Mouse (Mus musculus) embryonic stem cell, embryonic (primary cell): ENCODE measurements at regions not wholly inside any gene's neighbourhood (a gene's known extent, or its start where the extent isn't known, plus 50 kb on each side); places are given as distances from the start of the nearest gene placed in this dataset.

Experiments used
- CTCF ChIA-PET, 4 experiments: fragments of 300-600 bp in 2 of 4; fragments of 350-600 bp in 2 of 4; sonication (Branson Sonifier 250); formaldehyde crosslinking; loops; one replicate each; lab custom pipeline; 2022; ENCODE audit warnings: inconsistent platforms in 2 of 4; lab: Charles Lee
- POLR2A ChIA-PET, 4 experiments: fragments of 300-600 bp in 2 of 4; fragments of 350-600 bp in 2 of 4; sonication (Branson Sonifier 250); formaldehyde crosslinking; loops; one replicate each; lab custom pipeline; 2022; ENCODE audit warnings: antibody characterized with exemption in 4 of 4, inconsistent platforms in 1 of 4; lab: Charles Lee

- POLR2A ChIA-PET: no interaction called here
- CTCF ChIA-PET: interaction anchor here in 2 of 4 experiments (0.7 to 1.1 kb wide), 2 partner anchors 82 to 93 kb away, joined by 3 to 4 read pairs; no protein-coding TSS in a partner anchor
Observed at GRCm38 (mm10) chr12:12541076-12542070, 279.4 kb downstream of the Fam49a start.

- POLR2A ChIA-PET: no interaction called here
- CTCF ChIA-PET: interaction anchor here in 1 of 4 experiments (0.5 kb wide), 1 partner anchor 15 kb away, joined by 3 read pairs; no protein-coding TSS in a partner anchor
Observed at GRCm38 (mm10) chr12:12539291-12539690, 277.4 kb downstream of the Fam49a start.

GRCm38 (mm10) chr12:12534779-12535178, 272.8 kb downstream of the Fam49a start:
- ChIA-PET CTCF (no interaction called here), POLR2A (no interaction called here)

GRCm38 (mm10) chr12:12530796-12531195, 268.9 kb downstream of the Fam49a start:
- ChIA-PET CTCF (no interaction called here), POLR2A (no interaction called here)

GRCm38 (mm10) chr12:12529541-12529940, 267.6 kb downstream of the Fam49a start:
- ChIA-PET CTCF (interaction anchor here in 1 of 4 experiments (0.5 to 0.6 kb wide), 2 partner anchors 645 to 657 kb away, joined by 3 read pairs; no protein-coding TSS in a partner anchor), POLR2A (interaction anchor here in 1 of 4 experiments (0.5 kb wide), 1 partner anchor 72 kb away, joined by 3 read pairs; no protein-coding TSS in a partner anchor)

- ChIA-PET CTCF (no interaction called here), POLR2A (interaction anchor here in 1 of 4 experiments (0.6 kb wide), 1 partner anchor 26 kb away, joined by 3 read pairs; no protein-coding TSS in a partner anchor)
Observed at GRCm38 (mm10) chr12:12528478-12528981, 266.6 kb downstream of the Fam49a start.

GRCm38 (mm10) chr12:12527766-12528477, 266.0 kb downstream of the Fam49a start:
- POLR2A ChIA-PET: interaction anchor here in 1 of 4 experiments (0.6 kb wide), 1 partner anchor 26 kb away, joined by 3 read pairs; no protein-coding TSS in a partner anchor
- CTCF ChIA-PET: no interaction called here

GRCm38 (mm10) chr12:12527366-12527765, 265.4 kb downstream of the Fam49a start:
- CTCF ChIA-PET: no interaction called here
- POLR2A ChIA-PET: no interaction called here

GRCm38 (mm10) chr12:12520311-12520852, 258.4 kb downstream of the Fam49a start:
- ChIA-PET POLR2A (no interaction called here), CTCF (no interaction called here)

- POLR2A ChIA-PET: no interaction called here
- CTCF ChIA-PET: no interaction called here
Observed at GRCm38 (mm10) chr12:12518490-12519070, 256.6 kb downstream of the Fam49a start.

GRCm38 (mm10) chr12:12517020-12517419, 255.1 kb downstream of the Fam49a start:
- CTCF ChIA-PET: interaction anchor here in 1 of 4 experiments (0.6 kb wide), 1 partner anchor 597 kb away, joined by 3 read pairs; no protein-coding TSS in a partner anchor
- POLR2A ChIA-PET: no interaction called here

- ChIA-PET CTCF (no interaction called here), POLR2A (no interaction called here)
Observed at GRCm38 (mm10) chr12:12510764-12511163, 248.8 kb downstream of the Fam49a start.

GRCm38 (mm10) chr12:12509164-12509937, 247.4 kb downstream of the Fam49a start:
- ChIA-PET POLR2A (interaction anchor here in 1 of 4 experiments (0.7 kb wide), 1 partner anchor 1717 kb away, joined by 5 read pairs; no protein-coding TSS in a partner anchor), CTCF (interaction anchor here in 1 of 4 experiments (0.6 kb wide), 1 partner anchor 89 kb away, joined by 3 read pairs; no protein-coding TSS in a partner anchor)

- POLR2A ChIA-PET: no interaction called here
- CTCF ChIA-PET: no interaction called here
Observed at GRCm38 (mm10) chr12:12508487-12509125, 246.7 kb downstream of the Fam49a start.

- CTCF ChIA-PET: no interaction called here
Observed at GRCm38 (mm10) chr12:12506671-12507070, 244.7 kb downstream of the Fam49a start.

GRCm38 (mm10) chr12:12505590-12505989, 243.7 kb downstream of the Fam49a start:
- POLR2A ChIA-PET: no interaction called here

More at GRCm38 (mm10) chr12:12506671-12507070, 244.7 kb downstream of the Fam49a start:
- POLR2A ChIA-PET: no interaction called here

GRCm38 (mm10) chr12:12499903-12500302, 238.0 kb downstream of the Fam49a start:
- POLR2A ChIA-PET: no interaction called here
- CTCF ChIA-PET: no interaction called here

More at GRCm38 (mm10) chr12:12505590-12505989, 243.7 kb downstream of the Fam49a start:
- CTCF ChIA-PET: no interaction called here
